Mouse (Mus musculus): ENCODE data around the gene Tcirg1. TPM values are rescaled to one million over a fixed set of nuclear protein-coding genes. Genes with fewer than 3 reads are reported as not detected.

Gene Tcirg1
- total RNA-seq, 2 experiments from 2014 or later = 15.7 to 19.6 TPM

DNA sequence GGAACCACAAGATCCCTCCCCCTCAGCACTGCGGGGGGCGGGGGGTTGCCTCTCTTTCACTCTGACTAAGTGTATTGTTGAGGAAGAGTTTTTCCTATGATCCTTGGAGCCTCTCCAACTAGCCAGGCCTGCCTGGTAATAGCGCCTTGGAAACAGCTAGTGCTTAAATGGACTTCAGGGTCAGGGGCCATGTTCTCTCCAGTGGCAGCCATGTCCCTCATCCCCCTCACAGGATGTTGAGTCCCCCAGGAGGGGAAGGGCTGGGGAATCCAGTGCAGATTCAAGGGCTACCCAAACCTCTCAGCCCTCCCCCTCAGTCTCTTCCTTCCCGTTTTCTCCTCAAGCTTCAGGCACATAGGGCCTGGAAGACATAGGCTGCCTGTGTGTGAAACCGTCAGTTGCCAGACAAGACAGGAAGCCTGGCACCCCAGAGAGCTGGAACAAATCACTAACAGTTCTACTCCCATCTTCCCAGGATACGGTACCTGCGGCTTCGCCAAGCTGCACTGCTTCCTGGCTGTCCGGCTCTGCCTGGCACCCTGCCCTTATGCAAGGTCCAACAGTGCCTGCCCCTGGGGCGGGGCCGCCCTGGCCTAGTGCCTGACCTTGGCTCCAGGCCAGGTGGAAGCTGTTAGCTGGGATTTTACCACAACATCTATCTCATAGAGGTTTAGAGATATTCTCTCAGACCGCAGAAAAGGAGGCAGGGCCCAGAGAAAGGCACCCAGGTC is 22.4 kb upstream of the Tcirg1 start, which contains the start of gene Aldh3b1:
TSS of gene Aldh3b1 (minus strand) at position 598 of the 731 bp plus-strand sequence.
- intact Hi-C loops (cut with DNase I) = no loop called here
- DNase-seq (ENCODE audit: low spot score in 2 of 2) = peak in 1 of 2 experiments; percentile 56

DNA sequence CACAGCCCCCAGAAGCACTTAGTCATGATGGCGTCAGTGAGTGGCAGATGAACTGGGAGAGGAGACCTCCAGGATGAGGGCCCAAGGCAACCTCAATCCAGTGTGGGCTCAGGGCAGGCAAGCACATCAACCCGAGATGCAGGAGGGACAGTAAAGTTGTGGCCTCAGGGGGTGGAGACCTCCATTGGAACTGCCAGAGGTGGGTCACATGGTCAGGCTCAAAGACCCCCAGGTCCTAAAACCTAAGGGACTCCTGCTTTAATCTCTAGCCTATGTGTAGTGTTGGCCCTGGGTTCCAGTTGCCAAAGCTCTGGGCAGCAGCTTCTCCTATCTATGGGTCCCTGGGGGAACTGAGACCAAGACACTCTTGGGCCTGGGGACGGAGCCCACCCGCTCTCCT is 21.8 kb upstream of the Tcirg1 start:
- intact Hi-C loops (cut with DNase I) = no loop called here
- DNase-seq (ENCODE audit: low spot score in 2 of 2) = no peak

DNA sequence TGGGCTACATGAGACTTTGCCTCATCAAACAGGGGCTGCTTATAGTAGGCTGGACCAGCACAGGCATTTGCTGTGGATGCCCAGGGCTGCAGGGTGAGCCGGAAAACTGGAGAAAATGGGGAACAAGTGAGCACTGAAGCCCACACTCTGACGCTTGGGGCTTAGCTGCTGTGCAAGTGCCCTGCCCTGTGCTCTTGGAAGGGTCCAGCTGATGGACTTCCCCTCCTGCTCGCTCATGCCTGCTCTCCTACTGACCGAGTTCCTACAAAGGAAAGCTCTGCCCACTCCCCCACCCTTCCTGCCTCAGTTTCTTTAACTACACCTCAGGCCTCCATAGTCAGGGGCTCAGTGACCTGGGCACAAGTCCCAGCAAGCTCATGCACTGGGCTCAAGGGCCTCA is 21.1 kb upstream of the Tcirg1 start:
- DNase-seq (ENCODE audit: low spot score in 2 of 2) = no peak
- intact Hi-C loops (cut with DNase I) = no loop called here

DNA sequence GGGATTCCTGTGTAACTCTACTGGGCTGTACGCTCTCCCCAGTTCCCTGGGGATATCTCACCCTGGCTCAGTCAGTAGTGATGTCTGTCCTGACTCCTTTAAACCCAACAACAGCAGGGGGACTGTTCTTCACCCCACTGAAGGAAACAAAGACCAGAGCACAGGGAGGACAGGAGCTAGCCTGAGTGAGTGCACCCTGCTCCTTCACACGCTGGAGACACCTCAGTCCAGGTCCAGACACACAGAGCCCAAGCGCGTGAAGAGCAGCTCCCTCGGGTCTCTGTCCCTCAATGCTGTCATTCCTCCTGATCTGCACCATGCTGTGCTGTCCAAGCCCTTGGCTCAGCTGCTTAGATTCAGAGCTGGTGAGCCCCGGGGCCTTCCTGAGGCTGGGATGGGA is 19.8 kb upstream of the Tcirg1 start:
- no peak for DNase-seq (ENCODE audit: low spot score in 2 of 2)
- intact Hi-C loops (cut with DNase I) = no loop called here

DNA sequence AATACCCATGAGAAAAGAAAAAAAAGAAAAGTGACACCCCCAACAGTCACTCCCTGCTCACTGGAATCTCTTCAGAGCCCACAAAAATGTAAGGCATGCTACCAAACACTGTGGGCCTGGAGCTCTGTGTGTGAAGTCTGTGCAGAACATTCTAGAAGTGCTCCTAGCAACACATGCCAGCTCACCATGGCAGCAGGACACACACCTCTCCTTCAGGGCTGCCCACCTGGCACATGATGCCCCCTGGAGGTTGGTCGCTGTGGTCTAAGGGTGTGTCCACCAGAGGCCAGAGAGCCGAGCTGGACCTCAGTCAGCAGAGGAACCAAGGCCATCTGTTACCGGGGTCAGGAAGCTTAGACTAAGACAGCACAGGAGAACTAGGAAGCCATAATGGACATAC is 19.3 kb upstream of the Tcirg1 start:
- no peak for DNase-seq (ENCODE audit: low spot score in 2 of 2)
- intact Hi-C loops (cut with DNase I) = no loop called here

DNA sequence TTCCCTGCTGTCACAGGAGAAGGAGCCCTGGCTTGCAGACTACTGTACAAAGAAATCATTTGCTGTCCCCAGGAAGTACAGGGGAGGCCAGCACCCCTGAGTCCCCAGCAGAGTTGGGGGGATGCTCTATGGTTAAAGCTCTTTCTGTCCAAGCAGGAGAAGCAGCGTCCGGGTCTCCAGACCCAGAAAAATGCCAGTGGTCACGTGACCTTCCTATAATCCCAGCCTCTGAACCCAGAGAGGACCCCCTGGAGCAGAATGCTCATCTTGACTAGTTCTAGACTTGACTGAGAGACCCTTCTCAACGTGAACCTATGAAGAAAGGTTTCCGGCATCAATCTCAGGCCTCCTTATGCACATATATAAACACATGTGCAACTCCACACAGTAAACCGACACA is 18.9 kb upstream of the Tcirg1 start:
- DNase-seq (ENCODE audit: low spot score in 2 of 2) = no peak
- intact Hi-C loops (cut with DNase I) = no loop called here

DNA sequence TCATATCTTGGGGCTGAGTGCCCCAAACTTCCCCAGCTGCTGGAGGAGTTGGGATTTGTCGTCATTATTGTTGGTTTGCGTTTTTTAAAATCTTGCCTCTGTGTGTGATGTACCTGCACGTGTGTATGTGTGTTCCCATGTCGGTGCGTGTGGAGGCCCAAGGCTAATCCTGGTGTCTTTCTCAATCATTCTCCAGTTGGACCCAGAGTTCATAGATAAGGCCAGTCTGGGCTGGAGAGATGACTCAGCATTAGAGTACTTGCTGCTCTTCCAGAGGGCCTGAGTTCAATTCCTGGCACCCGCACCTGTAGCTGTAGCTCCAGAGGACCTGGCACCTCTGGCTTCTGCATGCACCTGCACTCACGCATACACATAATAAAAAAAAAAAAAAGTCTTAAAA is 17.9 kb upstream of the Tcirg1 start:
- DNase-seq (ENCODE audit: low spot score in 2 of 2) = no peak
- intact Hi-C loops (cut with DNase I) = no loop called here

DNA sequence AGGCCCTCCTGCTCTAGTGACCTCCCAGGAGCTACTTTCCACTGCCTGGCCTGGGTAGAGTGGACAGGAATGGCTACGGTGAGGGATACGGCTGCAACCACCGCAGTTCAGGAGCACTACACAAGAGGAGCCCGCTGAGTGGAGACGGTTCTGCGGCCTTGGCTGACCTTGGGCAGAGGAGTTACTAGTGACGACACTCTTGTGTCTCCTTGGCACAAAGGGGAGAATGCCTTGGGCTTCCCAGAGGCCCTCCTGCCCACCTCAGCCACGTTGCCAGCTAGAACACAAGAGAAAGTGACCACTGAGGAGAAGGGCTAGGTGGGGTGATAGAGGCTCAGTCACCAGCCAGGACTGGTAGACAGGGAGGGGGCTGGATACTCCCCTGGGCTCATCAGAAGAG is 17.3 kb upstream of the Tcirg1 start:
- no peak for DNase-seq (ENCODE audit: low spot score in 2 of 2)
- intact Hi-C loops (cut with DNase I) = no loop called here

DNA sequence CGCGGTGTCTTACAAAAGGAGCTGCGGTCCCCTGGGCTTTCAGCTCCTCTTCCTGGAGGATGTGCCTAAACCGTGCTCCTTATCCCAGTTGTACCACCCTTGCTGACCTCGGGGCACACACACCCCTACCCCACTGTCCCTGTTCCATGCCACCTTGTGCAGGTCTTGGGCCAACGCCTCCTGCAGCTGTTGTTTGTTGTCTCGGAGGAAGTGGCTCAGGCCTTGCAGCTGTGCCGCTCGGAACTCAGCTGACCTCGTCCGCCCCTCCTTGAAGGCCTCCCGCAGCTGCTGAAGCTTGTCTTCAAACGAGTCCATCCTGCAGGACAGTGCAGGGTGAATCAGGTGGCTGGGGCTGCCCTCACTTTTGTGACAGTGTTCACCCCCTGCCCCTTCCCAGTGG is 16.7 kb upstream of the Tcirg1 start:
- no peak for DNase-seq (ENCODE audit: low spot score in 2 of 2)
- intact Hi-C loops (cut with DNase I) = no loop called here

DNA sequence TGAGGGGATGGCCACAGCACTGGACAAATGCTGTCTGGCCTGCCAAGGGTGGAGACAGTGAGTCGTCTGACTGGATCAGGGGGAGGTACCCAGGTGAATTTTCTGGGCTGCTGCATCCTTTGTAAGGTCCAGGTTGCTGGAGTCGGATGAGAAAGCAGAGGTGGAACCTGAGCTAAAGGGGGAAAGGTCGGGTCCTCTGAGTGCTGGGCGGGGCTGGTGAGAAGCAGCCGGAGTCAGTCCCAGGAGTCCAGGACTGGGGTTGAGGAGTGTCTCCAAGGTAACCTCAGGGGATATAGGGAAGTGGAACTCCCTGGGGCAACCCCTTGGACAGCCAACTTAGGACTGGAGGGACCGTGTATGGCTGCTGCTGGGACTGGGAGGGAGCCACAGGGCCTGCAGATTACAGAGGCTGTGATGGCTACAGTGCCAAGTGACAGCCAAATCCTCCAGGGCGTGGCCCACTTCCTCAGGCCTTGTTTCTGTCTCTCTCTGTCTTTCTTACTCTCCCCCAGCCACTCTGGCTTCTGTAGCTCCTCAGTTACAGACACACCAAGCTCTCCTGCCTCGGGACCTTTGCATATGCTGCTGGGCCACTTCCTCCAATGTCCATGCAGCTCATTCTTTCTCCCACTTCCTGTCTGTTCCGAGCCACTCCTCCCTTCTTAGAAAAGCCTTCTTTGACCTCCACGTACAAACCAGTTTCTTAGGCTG is 15.9 kb upstream of the Tcirg1 start:
- no peak for DNase-seq (ENCODE audit: low spot score in 2 of 2)
- intact Hi-C loops (cut with DNase I) = no loop called here

DNA sequence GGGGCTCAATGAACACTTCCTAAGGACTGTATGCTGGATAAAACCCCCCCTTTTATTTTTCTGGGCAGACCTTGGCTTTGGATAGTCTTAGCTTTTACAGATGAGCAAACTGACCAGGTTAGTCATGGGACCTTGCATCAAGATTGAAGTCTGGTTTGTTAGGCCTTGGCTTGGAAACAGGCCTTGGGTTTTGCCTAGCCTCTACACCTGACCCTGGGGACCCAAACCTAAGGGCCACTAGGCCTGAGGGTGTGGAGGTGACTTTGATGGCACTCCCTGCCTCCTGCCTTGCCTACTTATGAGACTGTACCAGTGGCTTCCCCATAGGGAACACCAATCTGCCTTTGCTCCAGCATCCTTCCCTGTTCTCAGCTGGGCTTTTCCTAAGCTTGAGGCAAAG is 13.0 kb upstream of the Tcirg1 start:
- no peak for DNase-seq (ENCODE audit: low spot score in 2 of 2)
- intact Hi-C loops (cut with DNase I) = no loop called here

DNA sequence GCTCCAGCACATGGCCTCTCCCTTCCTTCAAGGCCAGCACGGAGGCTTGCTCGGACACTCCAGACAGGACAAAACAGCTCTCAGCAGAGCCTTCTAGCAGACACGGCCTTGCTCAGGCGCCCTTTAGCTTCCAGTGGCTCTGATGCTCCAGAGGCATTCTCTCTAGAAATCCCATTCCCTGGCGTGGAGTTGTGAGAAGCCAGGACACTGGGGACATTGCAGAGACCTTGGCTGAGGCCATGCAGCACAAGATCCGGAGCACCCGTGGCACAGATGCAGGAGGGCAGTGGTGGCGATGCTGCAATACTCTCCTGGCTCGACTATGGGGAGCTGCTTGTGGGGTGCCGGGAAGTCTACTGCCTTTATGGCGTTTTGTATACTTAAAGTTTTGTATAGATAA is 9.8 kb upstream of the Tcirg1 start:
- intact Hi-C loops (cut with DNase I) = no loop called here
- DNase-seq (ENCODE audit: low spot score in 2 of 2) = no peak

DNA sequence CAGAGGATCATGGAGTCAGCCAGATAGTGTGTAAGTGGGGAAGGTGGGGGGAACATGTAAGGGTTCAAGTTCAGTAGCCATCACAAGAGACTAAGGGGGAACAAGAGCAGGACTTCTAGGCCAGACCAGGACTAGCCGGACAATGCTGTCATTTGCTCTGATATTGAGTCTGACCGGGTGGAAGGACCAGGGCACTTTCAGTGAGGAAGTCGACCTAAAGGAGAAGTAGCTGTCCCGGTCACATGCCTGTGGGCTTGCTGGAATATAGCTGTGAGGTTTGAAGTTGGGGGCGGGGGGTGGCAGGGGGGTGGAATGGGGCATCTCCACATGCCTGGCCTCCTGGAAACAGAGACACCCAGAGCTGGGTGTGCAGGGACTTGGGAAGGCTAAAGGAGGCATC is 7.6 kb upstream of the Tcirg1 start:
- no peak for DNase-seq (ENCODE audit: low spot score in 2 of 2)
- intact Hi-C loops (cut with DNase I) = no loop called here

DNA sequence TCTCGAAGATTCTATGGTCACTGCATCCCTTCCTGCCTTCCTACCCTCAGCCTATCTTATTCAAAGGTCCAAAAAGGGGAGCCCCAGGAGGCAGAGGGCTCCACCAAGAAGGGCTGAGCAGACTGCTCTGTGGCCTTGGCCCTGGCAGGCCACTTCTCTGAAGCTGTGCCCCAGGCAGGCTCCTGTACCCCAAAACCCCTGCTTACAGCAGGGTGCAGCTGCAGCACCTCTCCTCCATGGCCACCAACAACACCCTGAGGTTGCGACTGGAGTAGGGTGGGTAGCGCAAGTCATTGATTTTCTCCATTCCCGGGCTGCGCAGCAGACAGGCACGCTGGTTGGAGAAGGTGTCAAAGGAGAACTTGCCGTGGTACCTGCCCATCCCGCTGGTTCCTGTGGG is 6.8 kb upstream of the Tcirg1 start:
- DNase-seq (ENCODE audit: low spot score in 2 of 2) = no peak
- intact Hi-C loops (cut with DNase I) = loop anchor here (2.0 kb wide), 1 partner anchor 147 kb away; the partner anchor contains the start of gene Kmt5b

DNA sequence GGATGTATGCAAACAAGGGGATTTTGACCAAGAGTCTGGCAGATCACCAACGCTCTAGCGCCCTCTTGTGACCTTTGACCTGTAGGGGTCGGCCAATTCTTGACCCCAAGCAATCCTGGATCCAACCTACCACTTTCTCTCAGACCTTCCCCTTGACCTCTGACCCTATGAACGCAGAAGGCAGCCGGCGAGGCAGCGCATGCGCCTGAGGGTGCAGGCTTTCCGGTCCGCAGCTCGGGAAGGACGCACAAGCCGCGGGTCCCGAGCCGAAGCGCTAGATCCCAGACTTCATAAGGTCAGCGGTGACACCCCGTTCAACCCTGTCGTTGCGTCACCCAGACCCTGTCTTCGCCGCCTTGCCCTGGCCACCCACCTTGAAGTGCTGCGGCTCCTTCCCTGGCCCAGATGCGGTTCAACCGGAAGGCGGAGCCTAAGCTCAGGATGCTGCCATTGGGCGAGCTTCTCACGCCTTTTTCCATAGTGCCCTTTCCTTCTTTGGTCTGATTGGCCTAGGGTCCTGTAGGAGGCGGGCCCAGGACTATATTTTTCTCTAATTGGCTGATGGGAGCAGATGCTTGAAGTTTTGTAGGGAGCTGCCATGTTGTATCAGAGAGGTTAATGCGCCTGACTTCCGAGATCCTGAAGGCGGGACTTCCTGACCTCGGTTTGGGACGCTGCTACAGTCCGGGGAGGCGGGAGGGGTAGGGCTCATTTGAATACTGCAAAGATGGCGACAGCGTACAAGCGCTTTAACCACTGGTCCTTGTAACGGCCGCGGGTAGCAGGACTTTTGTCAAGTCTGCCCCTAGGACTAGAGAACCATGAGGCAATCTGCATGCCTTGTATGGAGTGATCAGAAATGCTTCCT is 5.6 kb upstream of the Tcirg1 start, which contains the start of gene Ndufs8:
TSS of gene Ndufs8 (minus strand) at position 438 of the 868 bp plus-strand sequence.
- intact Hi-C loops (cut with DNase I) = loop anchor here (1.0 to 2.0 kb wide), 2 partner anchors 60 to 146 kb away; partner anchors contain the start of gene Kmt5b

DNA sequence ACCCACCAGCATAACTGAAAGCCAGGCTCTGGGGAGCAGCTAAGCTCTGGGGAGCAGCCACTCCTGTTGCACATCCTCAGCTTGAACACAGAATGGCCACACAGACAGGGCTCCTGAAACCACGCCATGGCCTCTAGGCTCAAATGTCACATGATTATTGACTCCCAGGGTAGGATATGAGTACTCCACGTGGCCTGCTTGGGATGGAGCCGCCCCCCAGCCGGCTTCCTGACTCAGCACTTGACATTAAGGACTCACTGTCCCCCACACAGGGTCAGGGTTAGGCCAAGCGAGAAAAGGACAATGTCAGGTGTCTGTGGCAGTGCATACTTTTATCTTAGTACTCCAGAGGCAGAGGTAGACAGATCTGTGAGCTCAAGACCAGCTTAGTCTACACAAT is 3.3 kb upstream of the Tcirg1 start:
- no peak for DNase-seq (ENCODE audit: low spot score in 2 of 2)
- intact Hi-C loops (cut with DNase I) = no loop called here

More for the DNA sequence above, 5.6 kb upstream of the Tcirg1 start, which contains the start of gene Ndufs8:
- peak; percentile 95 for DNase-seq (ENCODE audit: low spot score in 2 of 2)

DNA sequence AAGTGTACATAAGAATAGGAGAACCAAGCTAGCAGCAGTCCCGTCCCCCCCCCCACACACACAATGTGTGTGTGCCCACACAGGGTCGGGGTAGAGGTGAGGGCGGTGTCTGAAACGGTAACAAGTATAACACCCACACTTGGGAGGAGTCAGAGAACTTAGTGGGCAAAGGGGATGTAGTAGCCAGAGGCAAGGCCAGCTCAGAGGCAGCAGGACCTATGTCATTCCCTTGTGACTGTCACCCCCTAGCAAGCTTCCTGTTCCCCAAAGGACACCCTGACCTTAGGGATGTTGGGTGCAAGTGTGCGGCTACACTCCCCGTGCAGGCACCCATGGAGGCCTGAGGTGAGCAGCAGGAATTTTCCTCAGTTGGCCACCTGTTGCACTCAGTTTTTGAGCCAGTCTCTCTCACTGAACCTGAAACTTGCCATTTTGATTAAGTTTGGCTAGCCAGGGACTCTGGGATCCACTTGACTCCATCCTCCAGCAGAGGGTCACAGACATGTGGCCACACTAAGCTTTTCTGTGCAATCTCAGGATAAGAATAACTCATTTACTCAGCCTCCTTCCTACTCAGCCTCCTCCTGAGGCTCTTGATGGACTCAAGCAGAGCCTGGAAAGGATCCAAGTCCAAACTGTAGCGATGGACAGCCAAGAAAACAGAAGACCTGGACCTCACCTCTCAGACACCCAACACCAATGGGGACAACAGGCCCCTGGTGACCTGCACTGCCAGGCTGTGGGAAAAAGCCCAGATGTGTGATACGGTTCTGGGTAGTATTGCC is 1.1 kb upstream of the Tcirg1 start:
- intact Hi-C loops (cut with DNase I) = no loop called here

DNA sequence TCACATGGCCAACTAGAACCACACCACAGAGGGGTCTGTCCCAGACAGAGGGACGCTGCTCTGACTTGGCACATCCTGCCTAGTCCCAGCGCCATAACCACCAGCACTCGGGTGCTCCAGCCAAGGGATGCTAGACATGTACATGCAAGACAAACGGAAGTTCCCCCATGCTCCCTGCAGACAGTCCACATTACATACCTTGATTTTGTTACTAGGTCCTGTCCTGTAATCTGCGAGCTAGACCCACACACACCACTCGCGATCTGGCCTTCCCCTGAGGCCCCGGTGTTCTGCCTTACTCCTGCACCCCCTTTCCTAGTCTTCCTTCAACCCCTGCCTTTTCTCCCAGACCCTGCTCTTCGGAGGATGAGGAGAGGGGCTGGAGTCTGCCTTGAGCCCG is 607 bp downstream of the Tcirg1 start:
- no peak for DNase-seq (ENCODE audit: low spot score in 2 of 2)
- intact Hi-C loops (cut with DNase I) = no loop called here

More for the DNA sequence above, 1.1 kb upstream of the Tcirg1 start:
- DNase-seq (ENCODE audit: low spot score in 2 of 2) = no peak

DNA sequence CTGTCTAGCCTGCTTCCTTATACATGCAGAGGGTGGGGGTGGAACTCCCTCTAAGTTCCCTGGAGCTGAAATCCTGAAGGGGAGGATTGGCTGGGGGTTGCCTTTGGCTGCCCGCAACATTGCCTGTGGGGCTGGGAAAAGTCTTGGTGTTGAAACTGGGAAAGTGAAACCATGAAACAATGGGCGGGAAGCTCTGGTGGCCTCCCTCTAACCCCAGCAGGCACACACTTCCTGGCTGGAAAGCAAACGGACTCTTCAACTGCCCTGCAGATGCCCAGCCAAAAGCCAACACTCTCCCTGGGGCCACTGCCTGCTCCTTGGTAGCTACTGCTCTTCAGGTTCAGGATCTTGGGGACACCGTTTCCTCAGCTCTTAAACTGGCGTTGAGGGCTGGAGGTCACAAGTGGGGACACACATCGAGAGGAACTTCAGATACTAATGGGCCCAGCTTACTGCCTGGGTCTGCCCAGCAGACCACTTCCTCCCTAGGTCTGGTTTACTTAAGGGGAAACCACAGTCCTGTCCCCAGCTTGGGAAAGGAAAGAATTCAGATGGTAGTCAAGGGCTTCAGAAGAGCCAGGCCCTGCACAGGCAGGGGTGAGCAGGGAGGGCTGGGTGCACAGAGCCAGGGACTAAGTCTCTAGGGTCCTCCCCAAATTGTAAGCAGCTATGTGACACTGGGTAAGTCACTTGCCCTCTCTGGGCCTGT is 1.5 kb downstream of the Tcirg1 start:
- intact Hi-C loops (cut with DNase I) = no loop called here
- DNase-seq (ENCODE audit: low spot score in 2 of 2) = no peak
